In the genomic region with DNA sequence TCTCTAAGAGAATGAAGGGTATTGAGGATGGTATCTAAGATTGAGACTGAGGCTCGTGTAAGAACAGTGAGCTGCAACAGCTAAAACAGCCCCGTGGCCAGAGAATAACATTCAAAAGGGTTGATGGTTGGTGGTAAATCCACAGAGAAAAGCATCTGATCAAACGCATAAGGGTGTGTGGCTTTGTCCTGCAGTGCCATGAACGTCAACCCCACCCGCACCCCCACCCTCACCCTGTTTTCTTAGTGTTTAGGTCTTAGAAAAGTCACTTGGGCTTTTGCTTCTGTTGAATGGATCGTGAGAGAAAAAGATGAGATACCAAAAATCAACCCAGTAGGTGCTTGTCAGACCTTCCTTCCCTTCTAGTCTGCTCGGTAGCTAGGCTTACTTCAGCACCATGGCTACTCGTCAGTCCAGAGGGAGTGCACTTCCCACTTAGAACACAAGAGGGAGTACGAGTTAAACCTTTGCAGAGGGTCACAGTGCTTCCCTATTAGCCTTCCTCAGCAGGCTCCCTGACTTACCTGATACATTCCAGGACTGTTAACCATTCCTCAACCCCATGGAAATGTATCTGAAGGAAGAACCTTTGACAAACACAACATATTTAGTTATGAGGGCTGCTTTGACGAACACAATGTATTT, we compare ENCODE assay signal across 8 mouse cellular contexts. TPM values are rescaled to one million over a fixed set of nuclear protein-coding genes. Genes with fewer than 3 reads are reported as not detected.
A peak's percentile ranks its signal among the peaks of the same experiment; 100 is the strongest.
DNase-seq lines count a peak whose midpoint lies in the region; ATAC-seq lines count a peak whose summit lies in the region.

No protein-coding gene starts in this region.

- DNase-seq in Muller cell, postnatal 12 days (ENCODE audit: inconsistent ontology term): peak; percentile 65
- DNase-seq in cerebellum, adult 18-20 months: peak; percentile 87 to 90
- DNase-seq in layer of hippocampus, adult 9-11 months: peak; percentile 89
- DNase-seq in lung, postnatal 10 days: peak; percentile 90
- DNase-seq in retina, postnatal 1 day: peak; percentile 91
- peak; percentile 77 for DNase-seq in thymus, postnatal 4 days

- H3K27me3 ChIP-seq in forebrain, embryonic 16.5 days (replicated peaks; ENCODE audit: control insufficient read depth, insufficient read depth, low read length): no peaks in the 10 kb centered on the region
- H3K27me3 ChIP-seq in hindbrain, embryonic 12.5 days: no peaks in the 10 kb centered on the region

- no peak overlapping the region for H3K4me2 ChIP-seq in forebrain, embryonic 16.5 days (ENCODE audit: low read length)
- H3K4me2 ChIP-seq in hindbrain, embryonic 12.5 days (replicated peaks): no peak overlapping the region

- H3K4me3 ChIP-seq in forebrain, embryonic 16.5 days (replicated peaks; ENCODE audit: low read length): no peak overlapping the region
- no peak overlapping the region for H3K4me3 ChIP-seq in hindbrain, embryonic 12.5 days

- no peaks in the 10 kb centered on the region for H3K36me3 ChIP-seq in forebrain, embryonic 16.5 days (ENCODE audit: control insufficient read depth, insufficient read depth)
- peaks cover under 1% of the 10 kb centered on the region; the same call in 1 of the 2 replicates for H3K36me3 ChIP-seq in hindbrain, embryonic 12.5 days

- ATAC-seq in forebrain, embryonic 16.5 days: peak; percentile 83
- peak; percentile 69 for ATAC-seq in hindbrain, embryonic 12.5 days (ENCODE audit: low FRiP score)

- H3K4me1 ChIP-seq in forebrain, embryonic 16.5 days (replicated peaks; ENCODE audit: control insufficient read depth, insufficient read depth, low read length): no peaks in the 10 kb centered on the region
- no peaks in the 10 kb centered on the region for H3K4me1 ChIP-seq in hindbrain, embryonic 12.5 days

- 36% methylated on average over 10 of the region's 10 CpGs for WGBS in forebrain, embryonic 16.5 days
- WGBS in hindbrain, embryonic 12.5 days: 36% methylated on average over 10 of the region's 10 CpGs

- no peak overlapping the region for H3K27ac ChIP-seq in forebrain, embryonic 16.5 days (ENCODE audit: low read length)
- no peak overlapping the region for H3K27ac ChIP-seq in hindbrain, embryonic 12.5 days

- no peaks in the 10 kb centered on the region for H3K9me3 ChIP-seq in forebrain, embryonic 16.5 days (ENCODE audit: control insufficient read depth, low read length)
- H3K9me3 ChIP-seq in hindbrain, embryonic 12.5 days (replicated peaks): no peaks in the 10 kb centered on the region

- H3K9ac ChIP-seq in forebrain, embryonic 16.5 days (replicated peaks; ENCODE audit: low read depth, low read length): no peak overlapping the region
- H3K9ac ChIP-seq in hindbrain, embryonic 12.5 days: no peak overlapping the region

RNA-seq across cellular contexts. Expression of a gene that starts 9.0 kb away (rescaled TPM):
- 84.7 and 116 TPM in 2 replicates for polyA plus RNA-seq in forebrain, embryonic 16.5 days (2015; fragmentation: Nextera tagmentation; extraction: Ambion mirVana)
- polyA plus RNA-seq in hindbrain, embryonic 12.5 days (2016; fragmentation: Nextera tagmentation; extraction: Ambion mirVana): 39.5 and 45.5 TPM in 2 replicates

RNA-seq across cellular contexts. Expression of a gene that starts 21.4 kb away (rescaled TPM):
- 0.78 and 2.0 TPM in 2 replicates for polyA plus RNA-seq in forebrain, embryonic 16.5 days (2015; fragmentation: Nextera tagmentation; extraction: Ambion mirVana)
- polyA plus RNA-seq in hindbrain, embryonic 12.5 days (2016; fragmentation: Nextera tagmentation; extraction: Ambion mirVana): 1.6 and 3.1 TPM in 2 replicates

RNA-seq across cellular contexts. Expression of a gene that starts 22.3 kb away (rescaled TPM):
- 33.7 and 34.6 TPM in 2 replicates for polyA plus RNA-seq in forebrain, embryonic 16.5 days (2015; fragmentation: Nextera tagmentation; extraction: Ambion mirVana)
- 37.0 and 39.8 TPM in 2 replicates for polyA plus RNA-seq in hindbrain, embryonic 12.5 days (2016; fragmentation: Nextera tagmentation; extraction: Ambion mirVana)

RNA-seq across cellular contexts. Expression of a gene that starts 35.5 kb away (rescaled TPM):
- polyA plus RNA-seq in forebrain, embryonic 16.5 days (2015; fragmentation: Nextera tagmentation; extraction: Ambion mirVana): 81.9 and 90.5 TPM in 2 replicates
- polyA plus RNA-seq in hindbrain, embryonic 12.5 days (2016; fragmentation: Nextera tagmentation; extraction: Ambion mirVana): 97.2 and 103 TPM in 2 replicates

RNA-seq across cellular contexts. Expression of a gene that starts 36.4 kb away (rescaled TPM):
- 211 and 231 TPM in 2 replicates for polyA plus RNA-seq in forebrain, embryonic 16.5 days (2015; fragmentation: Nextera tagmentation; extraction: Ambion mirVana)
- 225 TPM in 2 replicates for polyA plus RNA-seq in hindbrain, embryonic 12.5 days (2016; fragmentation: Nextera tagmentation; extraction: Ambion mirVana)
